Mouse (Mus musculus) liver, adult (tissue): ENCODE measurements around the gene Gabarap.

Experiments
- GATA4 ChIP-seq: IDR thresholded peaks from 2 replicates; pipeline ENCODE4 v1.6.1; 2014; ENCODE audit warnings: mild to moderate bottlenecking, low read length; ENCODE audit not compliant: insufficient replicate concordance

Gabarap gene

DNA sequence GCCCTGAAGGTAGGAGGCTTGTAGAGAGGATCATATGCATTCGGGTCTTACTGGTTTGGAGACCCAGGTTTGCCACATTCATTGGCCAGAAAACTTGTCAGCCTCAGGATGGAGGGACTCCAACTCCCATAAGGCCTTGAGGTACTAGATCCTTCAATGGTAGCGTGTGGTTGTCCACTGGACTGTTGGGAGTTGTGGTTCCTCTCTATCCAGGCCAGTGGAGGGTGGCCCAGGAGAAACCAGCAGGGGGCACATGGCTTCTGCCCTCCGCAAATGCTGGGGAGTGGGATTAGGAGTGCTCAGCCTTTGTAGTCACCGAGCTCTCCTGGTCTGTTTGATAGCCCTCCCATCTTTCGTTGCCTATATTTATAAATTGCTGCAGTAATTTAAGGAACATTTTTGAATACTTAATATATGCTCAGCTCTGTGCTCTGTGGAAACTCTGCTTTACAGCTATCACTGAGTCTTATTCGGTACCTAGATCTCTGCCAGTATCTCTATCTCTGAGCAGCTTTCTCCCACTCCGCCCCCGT lies 29.9 kb downstream of the Gabarap start:
- no peak for TF ChIP-seq GATA4

DNA sequence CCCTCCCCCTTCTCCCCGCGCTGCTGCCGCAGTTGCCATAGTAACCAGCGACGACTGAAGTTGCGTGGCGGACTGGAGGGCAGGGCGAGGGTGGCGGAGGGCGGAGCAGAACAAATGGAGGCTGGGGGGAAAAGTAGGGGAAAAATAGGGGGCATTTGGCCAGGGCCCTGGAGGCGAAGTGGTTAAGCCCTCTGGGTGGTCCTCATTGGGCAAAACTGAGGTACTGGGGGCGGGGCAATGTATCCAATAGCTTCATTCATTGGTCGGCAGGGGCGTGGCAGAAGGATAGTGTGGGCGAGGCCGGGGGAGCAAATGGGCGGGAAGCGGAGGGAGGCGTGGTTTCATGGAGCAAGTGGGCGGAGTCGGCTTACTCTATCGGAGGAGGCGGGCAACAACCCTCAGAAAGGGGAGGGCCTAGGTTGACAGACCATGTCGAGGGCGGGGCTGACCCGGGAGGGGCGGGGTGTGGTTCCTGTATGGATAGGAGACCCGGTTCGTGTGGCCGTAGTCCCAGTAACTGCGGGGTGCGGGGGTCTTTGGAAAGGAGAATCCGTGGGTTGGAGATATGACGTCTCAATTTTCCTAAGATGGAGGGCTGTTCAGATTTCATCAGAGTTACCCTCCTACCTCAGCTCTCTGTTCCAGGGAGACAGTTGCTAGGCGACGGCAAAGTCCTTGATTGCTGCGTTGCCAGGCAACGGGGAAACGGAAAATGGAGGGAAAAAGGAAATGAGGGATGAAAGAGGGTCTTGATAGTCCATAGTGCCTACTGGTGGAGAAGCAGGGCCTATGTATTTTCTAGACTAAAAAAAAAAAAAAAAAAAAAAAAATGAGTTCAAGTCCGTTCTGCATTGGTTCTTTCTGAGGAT lies 30.6 kb downstream of the Gabarap start:
- TF ChIP-seq GATA4, result no peak

DNA sequence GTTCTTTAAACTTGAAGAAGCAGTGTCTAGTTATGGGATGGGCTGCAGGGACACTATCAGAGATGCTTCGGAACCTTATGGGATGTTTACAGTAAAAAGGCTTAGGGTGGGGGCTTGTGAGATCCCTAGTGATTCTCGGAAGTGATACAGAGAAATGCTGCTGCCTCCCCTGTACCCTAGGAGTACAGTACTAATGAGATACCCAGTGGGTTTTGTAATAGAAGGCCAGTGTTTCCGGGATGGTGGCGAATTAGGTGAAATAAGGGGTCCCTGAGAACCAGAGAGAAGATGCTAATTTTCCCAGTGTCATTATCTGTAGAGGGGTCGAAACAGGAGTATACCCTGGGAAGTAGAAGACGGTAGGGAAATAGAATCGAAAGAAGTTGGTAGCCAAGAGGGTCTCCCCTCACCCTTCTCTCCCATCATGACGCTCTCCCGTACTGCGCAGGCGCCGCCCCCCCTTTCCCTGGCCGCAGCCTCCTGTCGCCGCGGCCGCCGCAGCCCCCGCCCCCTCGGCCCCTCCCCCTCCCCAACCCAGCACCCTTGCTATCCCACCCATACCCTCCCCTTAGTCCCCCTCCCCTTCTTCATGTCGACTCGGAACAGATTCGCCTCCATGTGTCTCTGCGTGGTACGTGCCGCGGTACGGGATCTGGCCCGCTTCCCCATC lies 32.7 kb downstream of the Gabarap start:
- no peak for TF ChIP-seq GATA4

DNA sequence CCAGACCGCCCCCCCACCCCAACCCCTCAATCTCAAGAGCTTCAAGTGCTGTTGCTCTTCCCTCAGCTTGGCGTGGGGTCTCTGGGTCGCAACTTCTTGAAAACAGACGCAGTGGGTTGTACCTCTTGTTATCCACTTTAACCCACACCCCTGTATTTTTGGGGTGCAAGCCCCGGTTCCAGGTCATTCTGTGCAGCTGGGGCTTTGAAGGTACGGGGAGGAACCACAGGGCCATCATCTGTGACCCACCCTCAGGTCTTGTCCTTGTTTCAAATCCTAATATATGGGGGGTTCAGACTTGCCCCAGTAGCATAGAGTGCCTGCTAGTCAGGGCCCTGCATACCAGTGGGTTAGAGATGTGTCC lies 33.2 kb downstream of the Gabarap start:
- TF ChIP-seq GATA4, result no peak

DNA sequence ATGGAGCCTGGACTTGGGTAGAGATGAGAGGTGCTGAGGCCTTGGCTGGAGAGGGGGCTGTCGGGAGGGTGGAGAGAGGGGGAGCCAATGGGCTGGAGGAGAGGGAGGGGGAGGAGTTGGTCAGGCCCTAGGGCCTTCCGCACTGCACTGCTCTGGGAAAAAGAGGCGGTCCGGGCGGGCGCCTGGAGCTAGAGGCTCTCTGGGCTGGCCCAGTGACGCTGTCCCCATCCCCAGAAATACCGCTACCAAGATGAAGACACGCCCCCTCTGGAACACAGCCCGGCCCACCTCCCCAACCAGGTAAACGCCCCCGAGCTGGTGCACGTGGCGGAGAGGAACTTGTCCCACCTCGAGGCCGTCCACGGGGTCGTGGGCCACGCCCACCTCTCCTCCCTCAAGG lies 35.7 kb downstream of the Gabarap start:
- TF ChIP-seq GATA4, result no peak

DNA sequence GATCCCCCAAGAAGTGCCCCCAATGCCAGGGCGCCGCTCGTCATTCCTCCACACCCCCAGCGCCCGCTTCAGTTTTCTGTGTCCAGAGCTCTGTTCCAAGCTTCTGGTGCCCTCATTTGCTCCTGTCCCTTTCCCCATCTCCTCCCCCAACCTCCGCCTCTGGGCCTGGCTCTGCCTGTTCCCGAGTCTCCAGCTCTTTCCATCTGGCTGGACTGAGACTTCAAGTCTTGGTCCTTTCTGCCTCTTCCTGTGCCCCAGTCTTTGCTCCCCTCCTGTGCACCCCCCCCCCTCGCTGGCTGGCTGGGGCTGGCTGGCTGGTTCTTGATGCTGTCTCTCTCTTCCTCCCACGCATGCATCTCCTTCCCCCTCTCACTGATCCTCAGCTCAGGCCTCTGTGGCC lies 36.5 kb downstream of the Gabarap start:
- TF ChIP-seq GATA4, result no peak

DNA sequence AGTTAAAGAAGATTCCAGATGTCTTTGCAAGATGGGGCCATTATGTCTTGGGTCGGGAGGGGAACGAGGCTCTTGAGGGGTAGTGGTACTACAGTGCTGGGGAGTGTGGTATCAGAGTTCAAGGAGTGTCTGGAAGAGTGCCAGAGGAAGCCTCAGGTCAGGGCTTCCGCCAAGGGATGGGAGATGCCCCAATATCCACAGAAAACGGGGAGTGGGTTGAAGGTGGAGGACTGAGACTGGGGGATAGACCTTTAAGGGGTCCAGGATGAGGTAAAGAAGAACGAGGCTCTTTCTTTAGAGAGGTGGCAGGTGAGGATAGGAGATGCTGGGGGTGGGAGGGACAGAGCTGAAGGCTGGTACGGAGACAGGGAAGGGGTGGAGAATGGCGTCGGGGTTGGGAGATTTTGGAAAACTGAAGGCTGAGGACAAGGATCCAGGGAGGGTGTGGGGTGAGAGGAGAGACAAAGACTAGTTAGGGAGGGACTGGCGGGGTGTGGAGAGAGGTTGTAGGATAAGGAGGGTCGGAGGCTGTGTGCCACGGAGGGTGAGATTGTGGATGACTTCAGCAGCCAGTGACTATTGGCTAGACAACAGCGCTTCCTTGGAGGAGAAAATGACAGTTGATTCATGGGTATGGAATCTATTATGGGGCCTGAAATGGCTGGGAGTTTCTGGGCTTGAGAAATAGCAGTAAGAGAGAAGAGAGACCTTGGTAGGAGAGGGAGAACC lies 37.6 kb downstream of the Gabarap start:
- no peak for TF ChIP-seq GATA4

DNA sequence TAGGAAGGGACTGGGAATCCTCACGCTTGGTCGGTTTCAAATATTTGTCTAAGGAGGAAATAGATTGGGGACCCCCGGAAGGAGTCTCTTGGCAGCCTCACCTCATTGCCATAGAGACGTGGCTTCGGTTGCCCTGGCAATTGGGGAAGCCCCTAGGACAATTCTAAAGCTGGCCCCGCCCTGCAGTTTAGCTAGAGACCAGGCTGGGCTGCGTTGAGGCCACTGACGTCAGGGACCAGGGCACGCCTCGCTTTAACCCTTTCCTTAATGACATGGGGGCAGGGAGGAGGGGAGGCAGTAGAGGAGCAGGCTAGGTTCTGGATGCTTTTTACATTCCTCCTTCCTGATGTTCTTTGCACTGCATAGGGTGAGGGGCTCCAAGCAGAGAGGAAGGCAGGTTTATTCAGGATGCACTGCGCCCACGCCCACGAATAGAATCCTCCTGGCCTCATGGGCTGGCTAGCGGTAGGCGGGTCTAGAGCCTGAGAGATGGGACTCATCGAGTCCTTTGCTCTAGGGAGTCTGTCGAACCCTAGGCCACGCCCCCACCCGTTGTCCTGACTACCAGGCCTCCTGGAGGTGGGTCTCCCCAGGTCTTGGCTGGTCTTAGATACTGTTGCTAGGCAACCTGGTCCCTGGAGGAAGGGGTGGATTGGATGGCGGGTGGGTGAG lies 38.3 kb downstream of the Gabarap start:
- TF ChIP-seq GATA4, result no peak

DNA sequence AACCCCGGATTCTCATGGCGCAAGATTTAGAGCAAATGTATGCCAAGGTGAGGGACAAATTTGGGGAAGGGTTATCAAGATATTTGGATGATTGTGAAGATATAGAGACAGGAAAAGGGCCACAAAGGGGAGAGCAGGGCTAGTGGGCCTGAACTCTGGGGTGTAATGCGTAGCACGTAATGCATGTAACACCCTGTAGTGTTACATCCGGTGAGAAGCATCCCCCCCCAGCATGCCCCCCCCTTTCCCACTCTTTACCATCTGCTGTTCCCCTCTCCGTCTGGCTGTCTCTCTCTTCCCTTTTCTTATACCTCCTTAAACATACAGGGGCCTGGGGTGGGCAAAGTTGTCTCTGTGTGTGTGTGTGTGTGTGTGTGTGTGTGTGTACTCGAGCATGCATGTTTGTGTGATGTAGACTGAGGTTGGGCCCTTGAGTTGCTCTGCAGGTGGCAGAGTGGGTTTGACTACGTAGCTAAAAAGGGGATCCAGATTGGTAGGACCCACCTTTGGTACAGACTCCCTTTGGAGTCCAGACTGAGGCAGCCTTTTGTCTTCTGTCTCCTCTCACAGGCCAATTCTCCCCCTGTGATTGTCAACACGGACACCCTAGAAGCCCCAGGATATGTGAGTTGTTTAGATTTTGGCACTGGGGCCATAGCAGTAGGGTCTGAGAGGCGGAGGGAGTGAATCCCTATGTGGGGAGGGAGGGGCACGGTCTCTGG lies 39.0 kb downstream of the Gabarap start:
- no peak for TF ChIP-seq GATA4

DNA sequence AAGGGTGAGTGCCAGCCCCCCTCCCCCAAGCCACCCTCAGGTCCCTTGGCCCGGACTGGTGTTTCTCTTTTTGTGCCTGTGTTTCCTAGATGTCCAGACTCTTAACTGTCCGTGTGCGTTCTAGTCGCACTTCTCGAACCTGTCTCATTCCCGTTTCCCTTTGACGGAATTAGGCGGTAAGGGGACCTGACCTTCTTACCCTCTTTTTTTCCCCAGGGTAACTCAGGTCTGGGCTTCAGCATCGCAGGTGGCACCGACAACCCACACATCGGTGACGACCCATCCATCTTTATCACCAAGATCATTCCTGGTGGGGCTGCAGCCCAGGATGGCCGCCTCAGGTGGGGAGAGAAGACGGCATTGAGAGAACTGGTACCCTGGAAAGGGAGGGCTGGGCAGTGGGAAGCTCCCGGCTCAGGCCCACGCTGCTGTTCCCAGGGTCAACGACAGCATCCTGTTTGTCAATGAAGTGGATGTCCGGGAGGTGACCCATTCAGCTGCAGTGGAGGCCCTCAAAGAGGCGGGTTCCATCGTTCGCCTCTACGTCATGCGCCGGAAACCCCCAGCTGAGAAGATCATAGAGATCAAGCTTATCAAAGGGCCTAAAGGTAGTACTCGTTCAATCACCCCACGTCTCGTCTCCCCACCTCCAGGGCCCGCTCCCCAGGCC lies 39.8 kb downstream of the Gabarap start:
- no peak for TF ChIP-seq GATA4

DNA sequence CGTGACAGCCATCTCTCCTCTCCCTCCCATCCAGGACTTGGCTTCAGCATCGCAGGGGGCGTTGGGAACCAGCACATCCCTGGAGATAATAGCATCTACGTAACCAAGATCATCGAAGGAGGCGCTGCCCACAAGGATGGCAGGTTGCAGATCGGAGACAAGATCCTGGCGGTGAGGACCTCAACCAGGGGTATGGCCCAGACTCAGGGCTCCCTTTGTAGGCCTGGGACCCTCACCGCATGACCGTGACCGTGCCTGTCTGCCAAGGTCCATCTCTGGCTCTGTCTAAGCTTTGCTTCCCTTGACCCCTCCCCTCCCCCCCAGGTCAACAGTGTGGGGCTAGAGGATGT lies 40.4 kb downstream of the Gabarap start:
- no peak for TF ChIP-seq GATA4

DNA sequence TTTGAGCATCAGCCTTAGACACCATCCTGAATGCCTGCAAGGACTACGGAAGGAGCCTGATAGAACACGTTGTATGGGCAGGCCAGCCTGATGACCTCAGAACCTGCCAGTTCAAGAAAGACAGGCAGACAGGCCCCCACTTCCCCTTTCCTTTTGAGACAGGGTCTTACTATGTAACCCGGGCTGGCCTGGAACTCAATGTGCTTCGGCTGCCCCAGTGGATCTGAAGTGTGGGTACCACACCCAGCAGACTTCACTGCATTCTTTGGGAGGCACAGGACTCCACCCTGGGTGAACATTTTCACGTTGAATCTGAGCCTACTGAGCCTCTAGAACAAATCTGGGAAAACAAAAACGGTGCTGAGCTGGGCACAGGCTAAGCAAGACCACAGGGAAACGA lies 47.2 kb downstream of the Gabarap start:
- no peak for TF ChIP-seq GATA4

DNA sequence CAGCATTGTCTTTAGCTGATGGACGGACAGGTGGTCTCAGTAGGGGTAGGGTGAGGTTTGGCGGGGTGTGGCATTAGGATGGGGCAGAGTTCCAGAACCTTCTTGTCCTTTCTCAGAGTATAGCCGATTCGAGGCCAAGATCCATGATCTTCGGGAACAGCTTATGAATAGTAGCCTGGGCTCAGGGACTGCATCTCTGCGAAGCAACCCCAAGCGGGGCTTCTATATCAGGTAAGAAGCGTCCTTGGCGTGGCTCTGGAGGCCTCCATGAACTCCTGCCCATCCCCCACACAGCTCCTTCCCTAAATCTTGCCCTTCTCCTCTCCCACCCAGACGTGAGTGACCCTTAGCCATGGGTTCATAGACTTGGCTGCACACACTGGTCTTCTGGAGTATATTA lies 48.7 kb downstream of the Gabarap start:
- no peak for TF ChIP-seq GATA4

DNA sequence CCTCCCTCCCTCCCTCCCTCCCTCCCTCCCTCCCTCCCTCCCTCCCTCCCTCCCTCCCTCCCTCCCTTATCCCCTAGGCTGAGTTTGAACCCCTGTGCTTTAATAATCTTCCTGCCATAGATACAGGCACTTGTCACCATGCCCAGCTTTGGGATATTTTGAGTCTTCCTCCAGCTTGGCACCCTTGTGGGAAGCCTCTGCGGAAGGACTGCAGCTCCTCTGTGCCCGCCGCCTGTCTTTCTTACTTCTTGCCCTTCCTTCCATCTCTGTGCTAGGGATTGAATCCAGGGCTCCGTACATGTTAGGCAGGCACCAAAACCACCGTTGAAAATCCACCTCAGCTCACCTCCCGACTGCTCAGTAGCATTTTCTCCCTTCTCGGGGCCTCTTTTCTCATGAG lies 49.2 kb downstream of the Gabarap start:
- no peak for TF ChIP-seq GATA4
